Mouse (Mus musculus): ENCODE results near the gene Lmo7.

Gene Lmo7

GRCm38 (mm10) chr14:101729237-101729971, at the start of gene Lmo7, which contains the start of gene Gm9922:
TSS of gene Lmo7 (plus strand) at chr14:101729957.
TSS of gene Gm9922 (minus strand) at chr14:101729814.
- DNase-seq (ENCODE audit: low spot score): peak; percentile 84

- DNase-seq (ENCODE audit: low spot score): no peak
Observed at GRCm38 (mm10) chr14:101687696-101688095, 42.1 kb upstream of the Lmo7 start.

GRCm38 (mm10) chr14:101688406-101688805, 41.4 kb upstream of the Lmo7 start:
- no peak for DNase-seq (ENCODE audit: low spot score)

GRCm38 (mm10) chr14:101704479-101704878, 25.3 kb upstream of the Lmo7 start:
- DNase-seq (ENCODE audit: low spot score): no peak

GRCm38 (mm10) chr14:101707088-101707487, 22.7 kb upstream of the Lmo7 start:
- no peak for DNase-seq (ENCODE audit: low spot score)

- DNase-seq (ENCODE audit: low spot score): no peak
Observed at GRCm38 (mm10) chr14:101714414-101714813, 15.3 kb upstream of the Lmo7 start.

GRCm38 (mm10) chr14:101729972-101730692, 375 bp downstream of the Lmo7 start:
- DNase-seq (ENCODE audit: low spot score): no peak

GRCm38 (mm10) chr14:101733542-101734303, 4.0 kb downstream of the Lmo7 start:
- DNase-seq (ENCODE audit: low spot score): peak; percentile 14

GRCm38 (mm10) chr14:101737501-101737900, 7.7 kb downstream of the Lmo7 start:
- DNase-seq (ENCODE audit: low spot score): no peak

- no peak for DNase-seq (ENCODE audit: low spot score)
Observed at GRCm38 (mm10) chr14:101746635-101747034, 16.9 kb downstream of the Lmo7 start.

- no peak for DNase-seq (ENCODE audit: low spot score)
Observed at GRCm38 (mm10) chr14:101747811-101748210, 18.1 kb downstream of the Lmo7 start.

- no peak for DNase-seq (ENCODE audit: low spot score)
Observed at GRCm38 (mm10) chr14:101748436-101748835, 18.7 kb downstream of the Lmo7 start.

- no peak for DNase-seq (ENCODE audit: low spot score)
Observed at GRCm38 (mm10) chr14:101750910-101751309, 21.2 kb downstream of the Lmo7 start.

GRCm38 (mm10) chr14:101755425-101755824, 25.7 kb downstream of the Lmo7 start:
- DNase-seq (ENCODE audit: low spot score): no peak

GRCm38 (mm10) chr14:101762267-101762666, 32.5 kb downstream of the Lmo7 start:
- no peak for DNase-seq (ENCODE audit: low spot score)

- no peak for DNase-seq (ENCODE audit: low spot score)
Observed at GRCm38 (mm10) chr14:101763762-101764295, 34.1 kb downstream of the Lmo7 start.

- DNase-seq (ENCODE audit: low spot score): no peak
Observed at GRCm38 (mm10) chr14:101771336-101771735, 41.6 kb downstream of the Lmo7 start.

- DNase-seq (ENCODE audit: low spot score): no peak
Observed at GRCm38 (mm10) chr14:101771756-101772155, 42.0 kb downstream of the Lmo7 start.

- DNase-seq (ENCODE audit: low spot score): peak; percentile 21
Observed at GRCm38 (mm10) chr14:101774631-101775030, 44.9 kb downstream of the Lmo7 start.

- DNase-seq (ENCODE audit: low spot score): no peak
Observed at GRCm38 (mm10) chr14:101776296-101777128, 46.8 kb downstream of the Lmo7 start.

GRCm38 (mm10) chr14:101777129-101777493, 47.4 kb downstream of the Lmo7 start:
- no peak for DNase-seq (ENCODE audit: low spot score)

All from urinary bladder, postnatal 14 days (tissue).